Mouse (Mus musculus) heart, adult 9 months (tissue): ENCODE data around the gene Tmem53.

Experiments
- DNase-seq, 2 experiments: peaks; one replicate each; pipeline ENCODE4 v3.0.0; 2022; ENCODE audit warnings: low spot score in 2 of 2

Tmem53 gene

GRCm38 (mm10) chr4:117251801-117252316 is at the start of gene Tmem53, which contains the start of gene Armh1:
Tmem53 (plus strand) TSS chr4:117251951.
Armh1 (minus strand) TSS chr4:117252125.
- DNase-seq, result peak; percentile 90 to 92

GRCm38 (mm10) chr4:117202046-117202991 is 49.4 kb upstream of the Tmem53 start:
- DNase-seq, result peak; percentile 43 to 69

GRCm38 (mm10) chr4:117202992-117203354 is 48.8 kb upstream of the Tmem53 start:
- no peak for DNase-seq

GRCm38 (mm10) chr4:117209592-117209991 is 42.2 kb upstream of the Tmem53 start:
- DNase-seq, result no peak

GRCm38 (mm10) chr4:117210147-117211074 is 41.3 kb upstream of the Tmem53 start:
- DNase-seq, result peak; percentile 58 to 65

- DNase-seq, result no peak
These were observed 37.5 kb upstream of the Tmem53 start for GRCm38 (mm10) chr4:117214250-117214649.

GRCm38 (mm10) chr4:117217029-117217428 is 34.7 kb upstream of the Tmem53 start:
- no peak for DNase-seq

- DNase-seq, result peak; percentile 26 to 28
These were observed 33.1 kb upstream of the Tmem53 start for GRCm38 (mm10) chr4:117218517-117219219.

GRCm38 (mm10) chr4:117220741-117221515 is 30.8 kb upstream of the Tmem53 start:
- DNase-seq, result no peak

GRCm38 (mm10) chr4:117221836-117222235 is 29.9 kb upstream of the Tmem53 start:
- DNase-seq, result no peak

GRCm38 (mm10) chr4:117223001-117223400 is 28.8 kb upstream of the Tmem53 start:
- no peak for DNase-seq

GRCm38 (mm10) chr4:117224122-117224521 is 27.6 kb upstream of the Tmem53 start:
- DNase-seq, result no peak

- DNase-seq, result no peak
These were observed 26.5 kb upstream of the Tmem53 start for GRCm38 (mm10) chr4:117225250-117225649.

GRCm38 (mm10) chr4:117229590-117229989 is 22.2 kb upstream of the Tmem53 start:
- DNase-seq, result no peak

GRCm38 (mm10) chr4:117230331-117230730 is 21.4 kb upstream of the Tmem53 start:
- DNase-seq, result no peak

- no peak for DNase-seq
These were observed 20.5 kb upstream of the Tmem53 start for GRCm38 (mm10) chr4:117231208-117231607.

- DNase-seq, result no peak
These were observed 17.5 kb upstream of the Tmem53 start for GRCm38 (mm10) chr4:117234166-117234741.

GRCm38 (mm10) chr4:117235822-117236221 is 15.9 kb upstream of the Tmem53 start:
- DNase-seq, result no peak

GRCm38 (mm10) chr4:117239153-117239552 is 12.6 kb upstream of the Tmem53 start:
- no peak for DNase-seq

- DNase-seq, result peak in 1 of 2 experiments; percentile 4
These were observed 10.9 kb upstream of the Tmem53 start for GRCm38 (mm10) chr4:117240867-117241266.
